Mouse (Mus musculus) gastrocnemius, postnatal 36 days (tissue): ENCODE measurements around the gene Ccdc69. TPM values are rescaled to one million over a fixed set of nuclear protein-coding genes. Genes with fewer than 3 reads are reported as not detected.
A peak's percentile ranks its signal among the peaks of the same experiment; 100 is the strongest.
"Not testable (repeated sequence)": the region's sequence is repeated elsewhere in the genome, so short reads cannot be mapped to it uniquely, and the experiment has no call there.

Experiments used
- DNase-seq, 2 experiments: peaks; one replicate each; pipeline ENCODE4 v3.0.0; 2022
- intact Hi-C: fragments of 180-260 bp; cut with DNase I; formaldehyde crosslinking; loops from one replicate; pipeline ENCODE4 v1.15.1; 2025
- total RNA-seq, 2 experiments: library from RNA; stranded (reverse); gene quantifications; 2 replicates each; pipeline ENCODE4 v1.2.3; 2021

Ccdc69 gene
- total RNA-seq, 2 experiments from 2014 or later: 3.5 to 4.9 TPM

DNA sequence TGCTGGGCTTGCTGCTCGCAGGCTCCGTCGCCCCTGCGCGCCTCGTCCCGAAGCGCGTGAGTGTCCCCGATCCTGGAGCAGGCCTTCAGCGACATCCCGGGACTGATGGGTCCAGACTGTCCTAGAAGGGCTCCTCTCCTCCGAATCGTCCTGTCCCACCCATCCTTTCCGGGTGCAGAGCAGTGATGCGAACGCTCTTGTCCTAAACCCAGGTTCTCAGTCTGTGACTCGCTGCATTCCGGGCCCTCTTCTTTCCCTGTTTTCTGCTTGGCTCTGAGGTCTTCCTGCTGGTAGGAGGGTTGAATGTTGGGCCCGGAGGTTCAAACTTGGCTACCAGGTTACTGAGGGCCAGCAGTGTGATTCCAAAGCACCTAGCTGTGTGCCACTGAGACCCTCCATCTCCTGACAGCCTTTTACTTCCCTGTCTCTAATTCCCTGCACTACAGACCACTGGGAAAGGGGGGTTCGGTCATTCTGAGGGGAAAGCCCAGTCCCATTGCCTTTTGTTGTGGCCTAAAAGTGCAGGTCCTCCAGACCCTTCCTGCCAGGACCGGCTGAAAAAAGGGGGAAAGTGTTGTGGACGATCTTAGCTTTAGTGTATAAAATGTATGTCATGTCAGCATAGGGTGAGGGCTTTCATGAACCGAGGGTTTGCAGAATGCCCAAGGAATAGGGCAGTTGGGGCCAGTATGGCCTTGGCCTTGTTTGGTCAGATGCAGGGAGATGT lies 20.4 kb upstream of the Ccdc69 start:
- no peak for DNase-seq
- intact Hi-C loops: no loop called here

DNA sequence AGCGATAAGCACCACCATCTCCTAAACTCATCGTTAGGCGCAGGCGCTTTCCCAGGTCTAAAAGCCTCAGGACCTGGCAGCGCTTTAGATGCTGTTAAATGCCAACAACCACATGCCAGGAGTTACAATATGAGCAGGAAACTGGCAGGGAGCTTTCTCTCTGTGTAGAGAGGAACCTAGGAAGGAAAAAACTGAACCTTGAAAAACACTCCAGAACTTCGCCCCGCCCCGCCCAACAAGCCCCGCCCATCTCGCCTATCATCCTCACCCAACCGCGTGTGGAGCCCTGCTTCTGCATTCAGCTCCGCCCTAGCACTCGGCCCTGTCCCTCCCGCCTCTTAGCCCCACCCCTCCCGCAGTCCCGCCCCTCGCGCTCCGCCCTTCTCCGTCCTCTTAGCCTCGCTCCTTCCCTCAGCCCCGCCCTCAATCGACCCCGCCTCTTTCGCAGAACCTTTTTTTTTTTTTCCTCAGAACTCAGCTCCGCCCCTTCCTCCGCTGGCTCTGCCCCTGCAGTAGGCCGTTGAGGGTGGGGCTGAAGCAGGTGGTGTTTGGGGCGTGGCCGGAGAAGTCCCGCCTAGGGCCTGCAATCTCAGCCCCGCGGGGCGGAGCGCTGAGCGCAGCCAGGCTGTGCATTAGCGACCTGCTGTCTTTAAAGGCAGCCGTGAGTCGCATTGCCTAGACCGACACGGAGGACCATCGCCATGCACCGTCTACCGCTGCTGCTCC lies 19.7 kb upstream of the Ccdc69 start, which contains the start of gene Gm2a:
Gene Gm2a (plus strand): TSS at position 653 of the 726 bp plus-strand sequence.
- peak; percentile 87 to 91 for DNase-seq
- intact Hi-C loops: no loop called here

DNA sequence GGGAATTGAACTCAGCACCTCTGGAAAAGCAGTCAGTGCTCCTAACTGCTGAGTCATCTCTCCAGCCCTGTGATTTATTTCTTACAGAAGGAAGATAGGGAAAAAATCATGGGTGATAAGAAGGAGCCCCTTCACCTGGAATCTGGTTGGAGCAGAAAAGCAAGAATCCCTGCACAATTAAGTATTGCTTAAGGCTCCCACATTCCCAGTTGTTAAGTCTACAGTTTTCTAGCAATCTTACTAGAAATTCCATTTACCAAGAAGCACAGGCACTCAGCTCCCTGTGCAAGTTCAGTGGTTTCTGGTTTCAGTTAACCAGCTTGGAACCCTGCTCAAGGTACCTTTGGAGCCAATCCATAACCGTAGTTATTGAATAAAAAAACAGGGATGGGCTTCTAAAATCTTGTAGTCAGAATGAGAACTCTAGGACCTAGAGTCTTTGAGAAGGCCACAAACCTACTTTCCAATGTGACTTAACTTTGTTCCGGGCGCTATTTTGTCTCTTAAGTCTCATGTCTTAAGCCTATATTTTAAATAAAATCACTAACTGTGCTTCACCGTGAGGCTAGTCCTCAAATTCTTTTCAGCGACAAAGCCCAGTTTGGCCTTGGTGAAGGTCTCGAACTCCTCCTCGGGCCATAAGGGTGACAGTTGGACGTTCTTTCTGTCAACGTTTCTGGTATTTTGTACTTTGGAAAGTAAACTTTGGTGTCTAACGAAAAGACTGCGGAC lies 19.0 kb upstream of the Ccdc69 start:
- intact Hi-C loops: no loop called here
- DNase-seq: no peak

DNA sequence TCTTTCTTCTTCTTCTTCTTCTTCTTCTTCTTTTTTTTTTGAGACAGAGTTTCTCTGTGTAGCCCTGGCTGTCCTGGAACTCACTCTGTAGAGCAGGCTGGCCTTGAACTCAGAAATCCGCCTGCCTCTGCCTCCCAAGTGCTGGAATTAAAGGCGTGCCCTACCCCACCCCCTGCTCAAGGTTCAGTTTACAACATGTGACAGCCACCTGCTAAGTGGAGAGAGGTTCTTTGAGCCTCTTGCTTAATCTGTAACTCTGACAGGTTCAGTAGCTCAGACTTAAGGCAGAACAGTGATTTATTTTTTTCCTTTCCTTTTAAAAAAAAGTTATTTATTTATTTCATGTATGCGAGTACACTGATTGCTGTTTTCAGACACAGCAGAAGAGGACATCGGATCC lies 18.4 kb upstream of the Ccdc69 start:
- intact Hi-C loops, DNase-seq: not testable (repeated sequence)

DNA sequence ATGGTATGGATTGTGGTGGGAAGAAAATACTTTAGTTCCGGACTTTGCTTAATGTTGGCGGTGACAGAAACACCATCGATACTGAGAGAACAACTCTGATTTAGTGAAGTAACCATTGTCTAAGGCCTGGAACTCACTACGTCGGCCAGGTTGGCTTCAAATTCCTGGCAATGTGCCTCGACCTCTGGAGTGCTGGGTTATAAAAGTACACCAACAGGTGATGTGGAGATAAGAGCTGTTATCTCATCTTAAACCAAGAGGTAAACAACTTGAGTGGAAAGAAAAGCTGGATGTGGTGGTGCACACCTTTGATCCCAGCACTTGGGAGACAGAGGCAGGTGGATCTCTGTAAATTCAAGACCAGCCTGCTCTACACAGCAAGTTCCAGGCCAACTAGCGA lies 15.2 kb upstream of the Ccdc69 start:
- intact Hi-C loops: no loop called here
- DNase-seq: no peak

DNA sequence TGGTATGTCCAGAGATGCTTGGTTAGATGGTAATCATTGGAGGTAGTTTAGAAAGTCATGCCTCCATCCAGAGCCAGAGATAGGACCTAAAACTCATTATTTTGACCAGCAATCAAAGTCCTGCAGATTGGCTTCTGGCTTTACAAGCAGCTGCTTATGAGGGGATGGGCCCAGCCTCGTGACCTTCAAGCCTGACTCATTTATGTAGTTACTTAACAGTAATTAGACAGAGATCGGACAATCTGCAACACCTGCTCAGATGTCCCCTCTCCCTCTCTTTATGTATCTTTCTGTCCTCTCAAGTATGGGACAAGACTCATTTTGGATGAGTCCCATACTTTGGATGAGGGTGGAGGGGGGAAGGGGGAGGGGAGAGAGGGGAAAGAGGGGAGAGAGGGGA lies 12.0 kb upstream of the Ccdc69 start:
- intact Hi-C loops: loop anchor here (5.0 kb wide), 1 partner anchor 93 kb away; no protein-coding TSS in a partner anchor
- DNase-seq: no peak

DNA sequence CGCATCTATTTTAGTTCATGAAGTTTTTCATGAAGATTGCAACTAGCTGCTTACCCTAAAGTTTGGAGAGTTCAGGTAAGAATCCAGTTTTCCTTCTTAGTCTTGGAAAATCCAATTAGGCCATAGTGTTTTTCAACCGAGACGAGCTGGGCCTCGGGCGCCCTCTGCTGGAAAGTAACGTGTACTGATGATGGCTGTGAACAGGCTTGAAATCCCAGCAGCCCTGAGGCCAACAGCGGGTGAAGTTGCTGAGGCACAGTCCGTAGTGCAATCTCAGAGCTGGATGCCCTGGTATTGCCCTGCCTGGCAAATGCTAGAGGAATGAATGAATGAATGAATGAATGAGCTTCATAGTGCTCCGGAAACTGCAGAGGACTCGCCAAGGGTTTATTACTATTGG lies 9.1 kb upstream of the Ccdc69 start:
- DNase-seq: peak; percentile 62
- intact Hi-C loops: loop anchor here (1.0 to 5.0 kb wide), 2 partner anchors 40 to 90 kb away; no protein-coding TSS in a partner anchor

DNA sequence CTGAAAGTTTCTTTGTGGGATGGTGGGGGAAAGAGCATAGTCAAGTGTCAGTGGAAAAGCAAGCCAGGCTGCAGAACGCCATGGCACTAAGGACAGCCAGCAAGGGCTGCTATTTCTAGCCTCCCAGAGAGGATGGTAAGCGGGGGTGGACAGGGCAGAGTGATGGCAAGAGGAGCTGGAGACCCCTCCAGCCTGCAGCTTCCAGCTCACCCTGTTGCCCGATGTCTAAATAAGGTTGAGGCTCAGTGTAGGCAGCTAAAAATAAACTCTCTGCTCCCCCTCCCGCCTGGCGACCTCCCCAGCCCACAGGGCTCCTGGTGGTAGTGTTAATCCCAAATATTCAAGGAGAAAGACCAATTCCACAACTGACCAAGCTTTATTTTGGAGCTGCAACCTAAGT lies 7.5 kb upstream of the Ccdc69 start:
- intact Hi-C loops: loop anchor here (5.0 kb wide), 1 partner anchor 88 kb away; no protein-coding TSS in a partner anchor
- no peak for DNase-seq

DNA sequence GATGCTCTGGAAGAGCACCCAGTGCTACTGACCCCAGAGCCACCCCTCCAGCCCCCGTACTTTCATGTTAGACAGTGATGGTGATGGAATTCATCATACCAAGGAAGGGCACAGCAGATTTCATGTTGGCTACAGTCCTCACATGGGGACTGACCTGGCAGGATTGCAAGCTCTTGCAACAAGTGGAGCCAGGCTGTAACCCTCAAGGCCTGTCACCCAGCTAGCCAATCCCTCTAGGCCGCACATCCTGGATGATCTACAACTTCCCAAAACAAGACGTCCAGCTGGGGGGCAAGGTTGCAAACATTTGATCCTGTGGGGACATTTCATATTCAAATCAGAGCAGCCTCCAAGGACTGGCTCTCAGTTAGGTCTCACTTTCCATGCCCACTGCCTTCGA lies 6.7 kb upstream of the Ccdc69 start:
- intact Hi-C loops: loop anchor here (5.0 kb wide), 1 partner anchor 87 kb away; no protein-coding TSS in a partner anchor
- no peak for DNase-seq

DNA sequence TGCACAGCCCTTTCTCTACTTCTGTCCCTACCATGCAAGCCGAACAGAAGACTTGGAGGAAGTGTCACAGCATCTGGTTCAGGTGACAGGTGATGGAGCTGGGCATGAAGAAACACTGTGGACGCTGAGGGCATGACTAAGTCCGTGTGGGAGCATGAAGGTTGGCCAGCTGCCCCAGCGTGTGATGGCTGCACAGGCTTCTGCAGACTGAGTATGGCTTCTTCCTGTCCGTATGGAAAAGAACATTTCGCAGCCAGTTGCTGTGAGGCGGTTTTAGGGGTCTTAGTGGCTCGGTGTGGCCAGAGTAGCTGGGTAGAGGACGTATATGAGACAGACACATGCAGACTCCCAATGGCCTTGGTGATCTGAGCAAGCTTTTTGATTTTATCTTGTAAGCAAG lies 3.3 kb upstream of the Ccdc69 start:
- no peak for DNase-seq
- intact Hi-C loops: no loop called here

DNA sequence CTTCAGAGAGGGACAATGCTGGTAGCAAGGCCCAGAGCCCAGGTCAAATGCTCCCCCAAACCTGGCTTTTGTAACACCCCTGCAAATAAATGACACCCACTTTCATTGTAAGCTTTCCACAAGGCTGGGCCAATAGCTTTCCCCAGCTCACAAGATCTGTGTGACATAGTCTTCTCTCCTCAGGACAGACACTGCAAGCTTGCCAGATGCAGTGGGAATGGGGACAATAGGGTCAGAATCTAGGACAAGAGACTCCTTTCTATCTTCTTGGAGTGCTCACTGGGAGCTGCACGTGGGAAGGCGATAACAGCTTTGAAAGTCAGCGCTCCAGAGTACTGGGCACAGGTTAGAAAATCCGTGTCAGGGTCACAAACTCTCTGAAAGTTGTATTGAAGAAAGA lies 1.2 kb upstream of the Ccdc69 start:
- intact Hi-C loops: loop anchor here (2.0 kb wide), 1 partner anchor 18 kb away; no protein-coding TSS in a partner anchor
- no peak for DNase-seq

DNA sequence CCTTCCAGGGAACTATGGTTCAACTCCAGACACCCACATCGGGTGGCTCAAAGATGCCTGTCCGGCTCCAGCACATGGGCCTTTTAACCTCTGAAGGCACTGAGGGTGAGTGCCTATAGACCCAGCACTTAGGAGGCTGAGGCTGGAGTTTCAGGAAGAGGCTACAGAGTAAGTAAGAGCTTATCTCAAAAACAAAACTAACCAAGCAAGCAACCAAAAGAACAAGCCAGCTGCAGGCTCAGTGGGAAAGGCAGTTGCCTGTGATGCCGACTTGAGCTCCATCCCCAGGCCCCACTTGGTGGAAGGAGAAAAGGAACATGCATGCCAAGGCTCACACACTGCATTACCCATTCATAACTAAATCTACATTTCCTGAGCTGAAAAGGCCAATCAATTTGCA lies 571 bp upstream of the Ccdc69 start:
- intact Hi-C loops: loop anchor here (2.0 kb wide), 1 partner anchor 18 kb away; no protein-coding TSS in a partner anchor
- no peak for DNase-seq

DNA sequence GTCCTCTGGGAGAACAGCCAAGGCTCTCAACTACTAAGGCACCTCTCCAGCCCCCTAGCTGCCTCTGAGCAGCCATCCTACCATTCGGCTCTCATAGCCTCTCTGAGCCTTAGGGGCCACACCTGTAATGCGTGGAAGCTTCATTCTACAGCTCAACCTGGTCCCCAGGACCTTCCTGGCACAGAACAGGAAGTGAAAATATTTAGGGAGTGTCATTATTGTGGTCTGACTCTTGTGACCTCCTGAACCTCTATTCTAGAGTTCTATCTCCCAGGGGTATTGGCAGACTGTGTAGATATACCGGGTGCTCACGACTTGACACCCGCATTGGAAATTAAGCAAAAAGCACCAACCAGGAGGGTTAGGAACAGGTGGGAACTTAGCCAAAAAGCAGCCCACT lies 1.7 kb downstream of the Ccdc69 start:
- no peak for DNase-seq
- intact Hi-C loops: no loop called here

DNA sequence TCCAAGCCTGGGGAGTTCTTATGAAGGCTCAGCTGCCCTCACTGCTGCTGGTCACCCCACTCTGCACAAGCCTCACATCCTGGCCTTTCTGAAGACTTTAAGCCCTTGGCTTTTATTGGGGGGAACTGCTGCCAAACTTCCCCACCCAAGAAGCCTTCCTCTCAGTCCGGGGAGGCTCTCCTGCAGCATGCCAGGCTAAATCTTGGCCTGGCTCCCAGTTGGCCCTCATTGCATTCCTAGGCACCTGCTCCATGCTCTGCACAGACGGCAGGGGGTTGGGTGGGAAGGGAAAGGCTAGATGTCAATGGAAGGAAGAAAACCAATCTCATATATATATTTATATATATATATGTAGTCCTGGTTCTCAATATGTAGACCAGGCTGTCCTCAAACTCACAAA lies 2.3 kb downstream of the Ccdc69 start:
- intact Hi-C loops: no loop called here
- DNase-seq: no peak

DNA sequence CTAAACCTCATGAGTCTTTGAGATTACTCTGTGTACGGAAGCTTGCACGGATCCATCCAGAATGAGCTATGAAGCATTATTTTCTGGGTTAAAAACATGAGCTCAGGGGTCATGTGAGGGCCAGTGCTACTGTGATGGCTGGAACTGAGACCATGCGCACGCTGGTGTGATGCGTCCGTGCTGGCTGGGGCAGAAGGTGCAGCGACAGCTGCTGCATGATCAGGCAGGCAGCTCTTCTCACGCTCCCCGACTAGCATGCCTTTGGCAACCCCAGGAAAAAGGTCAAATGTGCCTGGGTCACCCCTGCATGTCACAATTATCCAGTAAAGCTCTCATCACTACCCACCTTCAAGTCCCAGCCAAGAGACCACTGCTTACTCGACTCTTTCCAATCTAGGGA lies 4.7 kb downstream of the Ccdc69 start:
- intact Hi-C loops: no loop called here
- peak in 1 of 2 experiments; percentile 25 for DNase-seq

DNA sequence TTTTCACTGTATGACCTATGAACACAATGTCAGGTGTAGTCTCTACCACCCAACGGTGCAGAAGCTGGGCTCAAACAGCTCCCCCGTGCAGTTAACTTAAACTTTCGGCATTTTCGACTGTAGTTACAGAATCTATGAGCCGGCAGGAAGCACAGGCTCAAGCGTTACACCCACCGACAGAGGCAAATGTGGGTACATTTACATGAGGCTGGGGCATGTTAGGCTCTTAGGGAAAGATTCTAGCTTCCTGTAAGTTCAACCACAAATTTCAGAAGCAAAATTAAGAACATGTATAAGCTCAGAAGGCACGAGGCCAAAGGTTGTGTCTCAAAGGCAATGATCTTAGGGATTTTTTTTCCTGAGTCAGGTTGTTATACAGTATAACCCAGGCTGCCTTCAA lies 5.5 kb downstream of the Ccdc69 start:
- intact Hi-C loops: no loop called here
- no peak for DNase-seq

DNA sequence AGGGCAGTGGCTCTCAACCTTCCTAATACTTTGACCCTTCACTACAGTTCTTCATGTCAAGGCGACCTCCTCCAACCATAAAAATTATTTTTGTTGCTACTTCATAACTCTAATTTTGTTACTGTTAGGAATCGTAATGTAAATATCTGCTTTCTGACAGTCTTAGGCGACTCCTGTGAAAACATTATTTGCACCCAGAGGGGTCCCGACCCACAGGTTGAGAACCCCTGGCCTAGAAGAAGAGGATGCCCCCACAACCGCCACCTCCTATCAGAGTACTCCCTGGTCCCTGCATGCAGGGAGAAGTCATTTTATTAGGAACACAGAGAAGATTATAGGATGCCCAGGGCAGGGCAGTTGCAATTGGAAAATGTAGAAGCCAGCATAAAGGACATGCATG lies 6.6 kb downstream of the Ccdc69 start:
- intact Hi-C loops: no loop called here
- DNase-seq: no peak

DNA sequence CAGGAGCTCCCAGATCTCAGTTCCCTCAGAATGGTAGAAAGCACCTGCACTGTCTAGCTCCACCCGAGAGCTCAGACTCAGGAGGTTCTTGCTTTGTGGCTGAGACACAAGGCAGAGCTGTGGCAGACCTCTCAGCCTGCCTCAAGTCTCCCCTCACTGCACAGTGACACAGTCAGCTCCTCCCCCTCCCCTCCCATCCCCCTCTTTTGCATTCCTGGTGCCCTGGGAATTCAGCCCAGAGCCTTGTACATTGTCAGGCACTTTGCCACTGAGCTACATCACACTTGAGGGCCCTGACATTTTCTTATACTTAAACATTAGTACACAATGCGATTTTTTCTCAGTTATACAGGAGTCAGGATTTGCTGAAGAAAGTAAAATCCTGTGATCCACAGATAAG lies 8.9 kb downstream of the Ccdc69 start:
- no peak for DNase-seq
- intact Hi-C loops: no loop called here

DNA sequence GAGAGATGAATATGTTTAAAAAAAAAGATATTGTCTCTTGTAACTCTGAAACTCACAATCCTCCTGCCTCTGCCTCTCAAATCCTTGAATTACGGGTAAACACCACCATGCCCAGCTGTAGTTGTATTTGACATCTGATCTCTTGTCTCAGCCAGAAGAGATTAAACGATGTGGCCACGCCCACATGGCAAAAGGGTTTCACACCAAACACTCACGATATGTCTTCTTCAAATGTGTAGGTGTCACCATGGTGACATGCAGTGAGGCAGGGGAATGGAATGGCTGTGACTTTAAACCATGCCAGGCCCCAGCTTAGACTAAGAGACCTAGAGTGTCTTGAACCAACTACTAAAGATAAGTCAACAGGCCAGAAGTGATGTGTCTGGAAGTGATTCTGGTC lies 11.0 kb downstream of the Ccdc69 start:
- intact Hi-C loops: no loop called here
- no peak for DNase-seq

DNA sequence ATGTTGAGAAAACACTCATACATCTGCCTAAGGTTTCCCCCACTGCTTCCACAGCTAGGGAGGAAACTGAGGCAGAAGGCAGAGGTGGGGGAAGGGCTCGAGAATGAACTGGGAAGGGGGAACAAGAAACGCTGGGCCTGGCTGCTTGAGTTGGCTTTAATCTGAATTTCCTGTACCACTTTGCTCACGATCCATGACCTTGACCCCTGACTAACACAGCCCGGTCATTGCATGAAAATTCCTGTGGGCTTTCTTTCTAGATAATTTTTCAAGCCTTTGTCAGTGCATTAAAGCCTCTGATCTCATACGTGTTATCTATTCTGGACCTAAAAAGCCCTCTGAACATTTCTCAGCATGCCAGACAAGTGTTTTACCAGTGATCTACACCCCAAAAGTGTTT lies 15.1 kb downstream of the Ccdc69 start:
- intact Hi-C loops: no loop called here
- no peak for DNase-seq

DNA sequence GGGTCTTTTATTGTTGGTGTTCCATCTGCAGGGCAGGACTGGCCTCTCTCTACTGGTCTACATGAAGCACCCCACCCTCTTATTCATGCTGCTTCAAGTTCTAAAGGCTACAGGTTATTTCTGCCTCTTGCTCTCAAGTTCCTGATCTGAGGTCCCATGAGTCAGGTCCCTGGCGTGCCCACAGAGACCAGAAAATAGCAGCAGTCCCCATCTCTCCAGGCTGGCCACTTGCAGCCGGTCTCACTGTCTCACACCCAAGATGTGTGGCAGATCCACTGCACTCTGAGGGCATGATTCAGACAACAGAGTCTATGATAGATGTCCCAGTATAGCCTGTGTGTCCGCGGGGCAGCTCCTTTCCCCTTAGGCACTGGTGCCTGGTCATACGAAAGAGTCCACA lies 17.1 kb downstream of the Ccdc69 start:
- intact Hi-C loops: loop anchor here (2.0 kb wide), 1 partner anchor 18 kb away; the partner anchor contains the start of gene Ccdc69
- DNase-seq: peak in 1 of 2 experiments; percentile 24
